Mouse (Mus musculus) heart, embryonic 16.5 days (tissue): Measurements from ENCODE around the gene Klf4. TPM values are rescaled to one million over a fixed set of nuclear protein-coding genes. Genes with fewer than 3 reads are reported as not detected.
A peak's percentile ranks its signal among the peaks of the same experiment; 100 is the strongest.

ENCODE experiments used
- ATAC-seq: fragments of 200-750 bp; cut with Nextera tagmentation; replicated peaks from 2 replicates; pipeline ENCODE4 v1.8.0; 2017; ENCODE audit warnings: moderate number of reproducible peaks; ENCODE audit not compliant: insufficient read depth, low FRiP score; ENCODE audit errors: extremely low read depth
- H3K27ac ChIP-seq: fragments of 300-500 bp; sonication (generic); 2 replicates; pipeline ENCODE4 v1.5.1; 2014; ENCODE audit warnings: mild to moderate bottlenecking, low read length, control low read depth, moderate library complexity
- H3K27me3 ChIP-seq: fragments of 300-500 bp; sonication (generic); 2 replicates; pipeline ENCODE4 v1.6.1; 2014; ENCODE audit warnings: low read length, mixed read lengths; ENCODE audit not compliant: control insufficient read depth, insufficient read depth
- H3K36me3 ChIP-seq: fragments of 300-500 bp; sonication (generic); 2 replicates; pipeline ENCODE4 v1.6.1; 2014; ENCODE audit not compliant: control insufficient read depth, insufficient read depth
- H3K4me1 ChIP-seq: fragments of 300-500 bp; sonication (generic); 2 replicates; pipeline ENCODE4 v1.6.1; 2014; ENCODE audit warnings: low read length, mixed read lengths; ENCODE audit not compliant: control insufficient read depth, insufficient read depth
- H3K4me2 ChIP-seq: fragments of 300-500 bp; sonication (generic); 2 replicates; pipeline ENCODE4 v1.6.1; 2014; ENCODE audit warnings: low read depth, mild to moderate bottlenecking, control low read depth, low read length
- H3K4me3 ChIP-seq: fragments of 300-500 bp; sonication (generic); 2 replicates; pipeline ENCODE4 v1.5.1; 2014; ENCODE audit warnings: mild to moderate bottlenecking, control low read depth, low read length
- H3K9ac ChIP-seq: fragments of 300-500 bp; sonication (generic); 2 replicates; pipeline ENCODE4 v1.6.1; 2014; ENCODE audit warnings: low read length, control low read depth
- H3K9me3 ChIP-seq: fragments of 300-500 bp; sonication (generic); replicated peaks from 2 replicates; pipeline ENCODE4 v1.6.1; 2016; ENCODE audit warnings: low read length; ENCODE audit not compliant: control insufficient read depth
- WGBS: fragments of 180-500 bp; shearing (Covaris S2); extraction: QIAGEN DNeasy Blood & Tissue Kit; methylation state at CpG from one replicate; pipeline ENCODE4 v1.1.7; 2014; 5-methylcytosine and 5-hydroxymethylcytosine counted together
- polyA plus RNA-seq: library from polyadenylated mRNA; unstranded; fragments of >200 nt; fragmentation: Nextera tagmentation; extraction: Ambion mirVana; gene quantifications from 2 replicates; pipeline ENCODE4 v1.2.1, GENCODE M21; 2015

The Klf4 gene
- polyA plus RNA-seq, 1 experiment from 2014 or later: 5.7 TPM

- under 1% methylated on average over 27 of the region's 27 CpGs for WGBS
- peaks cover 12% of the 10 kb centered on the region for H3K4me1 ChIP-seq
Observed at GRCm38 (mm10) chr4:55530236-55530635, 2.0 kb downstream of the Klf4 start.

GRCm38 (mm10) chr4:55528404-55528803 is 3.9 kb downstream of the Klf4 start:
- Histone ChIP-seq H3K9ac (no peak overlapping the region), H3K27me3 (no peaks in the 10 kb centered on the region), H3K4me3 (no peak overlapping the region), H3K4me2 (no peak overlapping the region), H3K36me3 (no peaks in the 10 kb centered on the region), H3K27ac (no peak overlapping the region), H3K4me1 (peaks cover 12% of the 10 kb centered on the region), H3K9me3 (no peaks in the 10 kb centered on the region)
- WGBS: 82% methylated on average over 3 of the region's 4 CpGs
- no peak for ATAC-seq

More at GRCm38 (mm10) chr4:55530236-55530635, 2.0 kb downstream of the Klf4 start:
- Histone ChIP-seq H3K27me3 (no peaks in the 10 kb centered on the region), H3K9me3 (no peaks in the 10 kb centered on the region), H3K4me2 (peak overlapping the region; percentile 84), H3K36me3 (no peaks in the 10 kb centered on the region), H3K27ac (0 out of 2 replicates have a peak overlapping the region, but pooled peaks have one; percentile 3), H3K4me3 (peak overlapping the region; percentile 67), H3K9ac (peak overlapping the region; percentile 72)
- peak; percentile 15 for ATAC-seq

GRCm38 (mm10) chr4:55527931-55528330 is 4.3 kb downstream of the Klf4 start:
- 87% methylated on average over 12 of the region's 12 CpGs for WGBS
- Histone ChIP-seq H3K4me2 (no peak overlapping the region), H3K4me3 (no peak overlapping the region), H3K4me1 (peaks cover 12% of the 10 kb centered on the region), H3K36me3 (no peaks in the 10 kb centered on the region), H3K9ac (no peak overlapping the region), H3K9me3 (no peaks in the 10 kb centered on the region), H3K27ac (no peak overlapping the region), H3K27me3 (no peaks in the 10 kb centered on the region)
- no peak for ATAC-seq

GRCm38 (mm10) chr4:55526247-55527115 is 5.8 kb downstream of the Klf4 start:
- no peak overlapping the region for H3K4me2 ChIP-seq
- ATAC-seq: no peak

GRCm38 (mm10) chr4:55523921-55524320 is 8.3 kb downstream of the Klf4 start:
- no peak overlapping the region for H3K27ac ChIP-seq
- ATAC-seq: no peak
- H3K4me2 ChIP-seq: no peak overlapping the region
- 73% methylated on average over 4 of the region's 4 CpGs for WGBS
- H3K36me3 ChIP-seq: no peaks in the 10 kb centered on the region
- H3K4me3 ChIP-seq: no peak overlapping the region
- H3K27me3 ChIP-seq: no peaks in the 10 kb centered on the region
- peaks cover 3% of the 10 kb centered on the region; the same call in 1 of the 2 replicates for H3K4me1 ChIP-seq
- no peaks in the 10 kb centered on the region for H3K9me3 ChIP-seq
- H3K9ac ChIP-seq: no peak overlapping the region

More at GRCm38 (mm10) chr4:55526247-55527115, 5.8 kb downstream of the Klf4 start:
- 75% methylated on average over 5 of the region's 5 CpGs for WGBS
- Histone ChIP-seq H3K4me1 (peaks cover 11% of the 10 kb centered on the region), H3K9me3 (no peaks in the 10 kb centered on the region), H3K9ac (no peak overlapping the region), H3K27me3 (no peaks in the 10 kb centered on the region), H3K27ac (no peak overlapping the region), H3K36me3 (no peaks in the 10 kb centered on the region), H3K4me3 (no peak overlapping the region)

GRCm38 (mm10) chr4:55517438-55517837 is 14.8 kb downstream of the Klf4 start:
- H3K9me3 ChIP-seq: no peaks in the 10 kb centered on the region
- H3K27ac ChIP-seq: no peak overlapping the region
- H3K4me1 ChIP-seq: peaks cover 3% of the 10 kb centered on the region; the same call in 1 of the 2 replicates
- no peak overlapping the region for H3K4me2 ChIP-seq
- H3K27me3 ChIP-seq: no peaks in the 10 kb centered on the region
- no peak overlapping the region for H3K9ac ChIP-seq
- no peaks in the 10 kb centered on the region for H3K36me3 ChIP-seq
- no peak overlapping the region for H3K4me3 ChIP-seq
- 52% methylated on average over 7 of the region's 7 CpGs for WGBS
- no peak for ATAC-seq

GRCm38 (mm10) chr4:55516048-55516447 is 16.2 kb downstream of the Klf4 start:
- Histone ChIP-seq H3K4me2 (no peak overlapping the region), H3K36me3 (no peaks in the 10 kb centered on the region), H3K9me3 (no peaks in the 10 kb centered on the region), H3K27me3 (no peaks in the 10 kb centered on the region), H3K27ac (no peak overlapping the region), H3K4me1 (peaks cover 3% of the 10 kb centered on the region; the same call in 1 of the 2 replicates), H3K4me3 (no peak overlapping the region), H3K9ac (no peak overlapping the region)
- WGBS: 72% methylated on average over 8 of the region's 8 CpGs
- no peak for ATAC-seq

- H3K27ac ChIP-seq: no peak overlapping the region
- ATAC-seq: peak; percentile 98
Observed at GRCm38 (mm10) chr4:55514733-55515176, 17.5 kb downstream of the Klf4 start.

GRCm38 (mm10) chr4:55513615-55514279 is 18.5 kb downstream of the Klf4 start:
- WGBS: 63% methylated on average over 7 of the region's 7 CpGs
- Histone ChIP-seq H3K9ac (no peak overlapping the region), H3K4me2 (no peak overlapping the region), H3K9me3 (no peaks in the 10 kb centered on the region), H3K4me1 (peaks cover 3% of the 10 kb centered on the region; the same call in 1 of the 2 replicates), H3K27me3 (no peaks in the 10 kb centered on the region), H3K36me3 (no peaks in the 10 kb centered on the region), H3K27ac (no peak overlapping the region), H3K4me3 (no peak overlapping the region)
- no peak for ATAC-seq

More at GRCm38 (mm10) chr4:55514733-55515176, 17.5 kb downstream of the Klf4 start:
- no peaks in the 10 kb centered on the region for H3K36me3 ChIP-seq
- peak overlapping the region; percentile 75 for H3K9ac ChIP-seq
- WGBS: under 1% methylated on average over 39 of the region's 39 CpGs
- peak overlapping the region; percentile 60 for H3K4me3 ChIP-seq
- H3K9me3 ChIP-seq: no peaks in the 10 kb centered on the region
- peak overlapping the region; percentile 78 for H3K4me2 ChIP-seq
- H3K4me1 ChIP-seq: peaks cover 3% of the 10 kb centered on the region; the same call in 1 of the 2 replicates
- H3K27me3 ChIP-seq: no peaks in the 10 kb centered on the region
